Mouse (Mus musculus) cerebellum, adult 8-10 months (tissue): ENCODE results near the gene Wnk1.

Experiments used
- DNase-seq: peaks from one replicate; pipeline ENCODE4 v3.0.0; 2022

Gene Wnk1

DNA sequence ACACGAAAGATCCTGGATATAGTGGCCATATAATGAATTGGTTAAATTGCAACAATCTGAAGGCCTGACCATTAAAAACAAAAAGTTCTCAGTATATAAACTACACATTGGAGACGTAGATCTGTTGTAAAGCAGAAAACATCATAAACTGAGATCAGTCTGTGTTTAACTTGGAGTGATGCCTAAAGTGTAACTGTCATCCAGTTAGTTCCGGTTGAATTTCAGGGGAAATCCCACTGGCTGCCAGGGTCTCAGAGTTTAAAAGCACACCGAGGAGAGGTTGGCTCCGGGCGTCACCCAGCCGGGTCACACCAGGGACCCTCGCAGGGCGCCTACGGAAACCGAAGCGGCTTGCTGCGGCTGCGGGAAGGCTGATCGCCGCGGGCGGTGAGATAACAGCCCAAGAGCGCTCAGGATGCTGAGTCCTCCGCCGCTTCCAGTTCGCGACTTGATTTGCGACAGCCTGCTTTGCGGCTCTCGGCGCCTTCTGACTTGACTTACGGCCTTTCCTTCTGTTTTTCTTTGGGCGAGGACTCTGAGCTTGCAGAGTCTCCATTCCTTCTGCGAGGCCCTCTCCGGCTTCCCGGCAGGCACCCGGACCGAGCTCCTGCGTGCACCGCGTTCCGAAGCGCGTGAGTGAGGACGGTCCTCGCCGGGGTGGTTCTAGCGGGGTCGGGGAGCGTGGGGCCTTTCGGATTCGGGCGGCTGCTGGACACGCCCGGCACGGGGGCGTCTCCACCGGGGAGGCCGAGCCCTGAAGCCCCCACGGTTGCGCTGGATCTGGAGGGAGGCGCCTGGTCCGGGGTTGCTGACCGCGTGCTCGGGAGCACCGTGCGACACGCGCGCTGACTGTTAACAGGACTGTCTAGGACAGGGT lies 136.0 kb downstream of the Wnk1 start, which contains the start of gene Rad52:
TSS of gene Rad52 (plus strand) at position 495 of the 877 bp plus-strand sequence.
- DNase-seq: peak; percentile 87

DNA sequence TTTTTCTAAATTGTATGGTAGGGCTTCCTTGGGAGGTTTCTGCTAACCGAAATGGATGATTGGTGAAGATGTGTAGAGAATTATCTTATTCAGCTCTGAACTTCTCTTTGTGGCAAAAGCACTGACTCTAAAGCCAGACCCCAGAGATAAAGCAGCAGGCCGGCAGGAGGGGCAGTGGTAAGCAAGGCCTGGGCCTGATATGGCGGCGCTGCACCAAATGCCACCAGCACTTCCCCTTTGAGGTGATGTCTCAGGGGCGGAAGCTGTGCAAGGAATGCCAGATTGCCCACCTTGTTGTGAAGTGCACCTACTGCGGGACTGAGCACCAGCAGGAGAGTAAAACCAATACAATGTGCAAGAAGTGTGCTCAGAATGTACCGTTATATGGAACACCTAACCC lies 145.8 kb downstream of the Wnk1 start:
- no peak for DNase-seq

DNA sequence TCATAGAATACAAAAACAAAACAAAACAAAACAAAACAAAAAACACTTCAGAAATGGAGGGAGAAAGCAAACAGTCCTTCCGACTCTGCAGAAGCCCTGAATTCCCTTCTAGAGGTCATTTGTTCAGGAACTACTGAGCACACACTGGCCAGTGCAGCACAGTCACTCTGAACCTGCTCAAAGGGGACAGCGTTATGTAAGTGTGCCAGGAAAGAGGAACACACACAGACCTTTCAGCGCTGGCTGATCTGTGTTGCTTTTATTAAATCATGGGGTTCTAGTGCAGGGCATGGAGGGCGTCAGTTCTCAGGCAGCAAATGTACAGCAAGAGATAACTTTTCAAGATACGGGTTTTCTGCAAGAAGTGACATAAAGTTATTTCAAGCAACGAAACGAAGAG lies 155.3 kb downstream of the Wnk1 start:
- no peak for DNase-seq
